Mouse (Mus musculus) inflammation-experienced regulatory T-cells (primary cell): Measurements from ENCODE around the gene Sipa1l1. TPM values are rescaled to one million over a fixed set of nuclear protein-coding genes. Genes with fewer than 3 reads are reported as not detected.

Experiments used
- polyA plus RNA-seq, 2 experiments: library from polyadenylated mRNA; unstranded; fragments of 100-300 nt; shearing (Covaris generic); gene quantifications; one replicate each; pipeline ENCODE4 v1.2.1; 2017

The Sipa1l1 gene
- 10 to 100 TPM; 47.6 to 49.3 TPM for polyA plus RNA-seq

GRCm38 (mm10) chr12:82168820-82169533, at the start of gene Sipa1l1:
TSS of gene Sipa1l1 (plus strand) at chr12:82169320.

